Mouse (Mus musculus) bone marrow, adult 2 months (tissue): ENCODE results near the gene Lcn2.

Experiments
- CTCF ChIP-seq: fragments of 200-500 bp; IDR thresholded peaks from 2 replicates; pipeline ENCODE4 v1.5.1; 2011; ENCODE audit warnings: low read length, control low read depth; ENCODE audit not compliant: control insufficient read depth, insufficient read depth
- POLR2A ChIP-seq: fragments of 200-500 bp; IDR thresholded peaks from 2 replicates; pipeline ENCODE4 v1.6.1; 2011; ENCODE audit warnings: low read depth, mild to moderate bottlenecking, control low read depth, low read length, borderline replicate concordance; ENCODE audit not compliant: control insufficient read depth

- TF ChIP-seq CTCF (peak; percentile 89), POLR2A (no peak)
Observed at GRCm38 (mm10) chr2:32353007-32353542, 35.0 kb downstream of the Lcn2 start, which contains the start of gene Dnm1.
